Mouse (Mus musculus): ENCODE measurements at regions not wholly inside any gene's neighbourhood (a gene's known extent, or its start where the extent isn't known, plus 50 kb on each side); places are given as distances from the start of the nearest gene placed in this dataset.

GRCm38 (mm10) chr15:97468732-97469683 lies 221.9 kb upstream of the Amigo2 start:
- DNase-seq (ENCODE audit: low spot score) (no peak), ATAC-seq (ENCODE audit: extremely low read depth, insufficient number of reproducible peaks, low FRiP score, poor library complexity, severe bottlenecking) (no peak; the same call in 1 of the 2 replicates)
- peaks cover 34% of the 10 kb centered on the region for H3K9me3 ChIP-seq (replicated peaks)
- no peaks in the 10 kb centered on the region for H3K4me1 ChIP-seq (ENCODE audit: insufficient read depth, low read depth, low read length)
- H3K27me3 ChIP-seq (ENCODE audit: insufficient read depth, low read length): no peaks in the 10 kb centered on the region
- TF ChIP-seq TAL1 (conservative IDR thresholded peaks at IDR 0.05; ENCODE audit: low read depth, low read length): no peak
- no peak for TF ChIP-seq CTCF (IDR thresholded peaks at IDR 0.05; ENCODE audit: low read depth, low read length)
- TF ChIP-seq GATA2 (IDR thresholded peaks at IDR 0.05; ENCODE audit: borderline replicate concordance, low read depth, low read length): no peak
- TF ChIP-seq GATA1 (IDR thresholded peaks at IDR 0.05; ENCODE audit: borderline replicate concordance, low read length): no peak
- no peak for TF ChIP-seq POLR2AphosphoS5 (IDR thresholded peaks at IDR 0.05; ENCODE audit: insufficient replicate concordance, low read depth, low read length)
- no peaks in the 10 kb centered on the region for H3K36me3 ChIP-seq (replicated peaks)
- no peak overlapping the region for H3K4me3 ChIP-seq (ENCODE audit: low read depth, low read length)

- TF ChIP-seq CTCF (IDR thresholded peaks at IDR 0.05; ENCODE audit: low read depth, low read length) (no peak), GATA1 (IDR thresholded peaks at IDR 0.05; ENCODE audit: borderline replicate concordance, low read length) (no peak)
- ATAC-seq (ENCODE audit: extremely low read depth, insufficient number of reproducible peaks, low FRiP score, poor library complexity, severe bottlenecking) (no peak), DNase-seq (ENCODE audit: low spot score) (no peak)
- Histone ChIP-seq H3K4me3 (ENCODE audit: low read depth, low read length) (no peak overlapping the region), H3K4me1 (ENCODE audit: insufficient read depth, low read depth, low read length) (no peaks in the 10 kb centered on the region), H3K36me3 (replicated peaks) (no peaks in the 10 kb centered on the region), H3K9me3 (replicated peaks) (peaks cover 34% of the 10 kb centered on the region), H3K27me3 (ENCODE audit: insufficient read depth, low read length) (no peaks in the 10 kb centered on the region)
These were observed 220.8 kb upstream of the Amigo2 start for GRCm38 (mm10) chr15:97467781-97468485.

GRCm38 (mm10) chr15:97466906-97467465 lies 219.9 kb upstream of the Amigo2 start:
- no peak for TF ChIP-seq CTCF (IDR thresholded peaks at IDR 0.05; ENCODE audit: low read depth, low read length)
- TF ChIP-seq POLR2AphosphoS5 (IDR thresholded peaks at IDR 0.05; ENCODE audit: insufficient replicate concordance, low read depth, low read length): no peak
- no peak for TF ChIP-seq GATA2 (IDR thresholded peaks at IDR 0.05; ENCODE audit: borderline replicate concordance, low read depth, low read length)
- TF ChIP-seq TAL1 (conservative IDR thresholded peaks at IDR 0.05; ENCODE audit: low read depth, low read length): no peak
- TF ChIP-seq GATA1 (IDR thresholded peaks at IDR 0.05; ENCODE audit: borderline replicate concordance, low read length): no peak
- no peak for ATAC-seq (ENCODE audit: extremely low read depth, insufficient number of reproducible peaks, low FRiP score, poor library complexity, severe bottlenecking)
- no peaks in the 10 kb centered on the region for H3K4me1 ChIP-seq (ENCODE audit: insufficient read depth, low read depth, low read length)

GRCm38 (mm10) chr15:97466110-97466509 lies 219.0 kb upstream of the Amigo2 start:
- Histone ChIP-seq H3K9me3 (replicated peaks) (peaks cover 21% of the 10 kb centered on the region), H3K4me1 (ENCODE audit: insufficient read depth, low read depth, low read length) (no peaks in the 10 kb centered on the region), H3K27me3 (ENCODE audit: insufficient read depth, low read length) (no peaks in the 10 kb centered on the region), H3K4me3 (ENCODE audit: low read depth, low read length) (no peak overlapping the region), H3K36me3 (replicated peaks) (no peaks in the 10 kb centered on the region)
- TF ChIP-seq GATA1 (IDR thresholded peaks at IDR 0.05; ENCODE audit: borderline replicate concordance, low read length): no peak
- TF ChIP-seq TAL1 (conservative IDR thresholded peaks at IDR 0.05; ENCODE audit: low read depth, low read length): no peak
- no peak for TF ChIP-seq CTCF (IDR thresholded peaks at IDR 0.05; ENCODE audit: low read depth, low read length)
- no peak for TF ChIP-seq GATA2 (IDR thresholded peaks at IDR 0.05; ENCODE audit: borderline replicate concordance, low read depth, low read length)
- TF ChIP-seq POLR2AphosphoS5 (IDR thresholded peaks at IDR 0.05; ENCODE audit: insufficient replicate concordance, low read depth, low read length): no peak
- no peak for ATAC-seq (ENCODE audit: extremely low read depth, insufficient number of reproducible peaks, low FRiP score, poor library complexity, severe bottlenecking)
- no peak for DNase-seq (ENCODE audit: low spot score)

More at GRCm38 (mm10) chr15:97466906-97467465, 219.9 kb upstream of the Amigo2 start:
- no peaks in the 10 kb centered on the region for H3K36me3 ChIP-seq (replicated peaks)
- no peaks in the 10 kb centered on the region for H3K27me3 ChIP-seq (ENCODE audit: insufficient read depth, low read length)
- H3K9me3 ChIP-seq (replicated peaks): peaks cover 29% of the 10 kb centered on the region
- no peak overlapping the region for H3K4me3 ChIP-seq (ENCODE audit: low read depth, low read length)
- no peak for DNase-seq (ENCODE audit: low spot score)

- no peak for ATAC-seq (ENCODE audit: extremely low read depth, insufficient number of reproducible peaks, low FRiP score, poor library complexity, severe bottlenecking)
- Histone ChIP-seq H3K9me3 (replicated peaks) (peaks cover 18% of the 10 kb centered on the region), H3K36me3 (replicated peaks) (no peaks in the 10 kb centered on the region), H3K27me3 (ENCODE audit: insufficient read depth, low read length) (no peaks in the 10 kb centered on the region), H3K4me3 (ENCODE audit: low read depth, low read length) (no peak overlapping the region), H3K4me1 (ENCODE audit: insufficient read depth, low read depth, low read length) (no peaks in the 10 kb centered on the region)
- TF ChIP-seq GATA1 (IDR thresholded peaks at IDR 0.05; ENCODE audit: borderline replicate concordance, low read length) (no peak), POLR2AphosphoS5 (IDR thresholded peaks at IDR 0.05; ENCODE audit: insufficient replicate concordance, low read depth, low read length) (no peak), CTCF (IDR thresholded peaks at IDR 0.05; ENCODE audit: low read depth, low read length) (no peak), TAL1 (conservative IDR thresholded peaks at IDR 0.05; ENCODE audit: low read depth, low read length) (no peak), GATA2 (IDR thresholded peaks at IDR 0.05; ENCODE audit: borderline replicate concordance, low read depth, low read length) (no peak)
- no peak for DNase-seq (ENCODE audit: low spot score)
These were observed 218.3 kb upstream of the Amigo2 start for GRCm38 (mm10) chr15:97465366-97465765.

GRCm38 (mm10) chr15:97464737-97465136 lies 217.7 kb upstream of the Amigo2 start:
- DNase-seq (ENCODE audit: low spot score) (no peak), ATAC-seq (ENCODE audit: extremely low read depth, insufficient number of reproducible peaks, low FRiP score, poor library complexity, severe bottlenecking) (no peak)
- Histone ChIP-seq H3K4me3 (ENCODE audit: low read depth, low read length) (no peak overlapping the region), H3K27me3 (ENCODE audit: insufficient read depth, low read length) (no peaks in the 10 kb centered on the region), H3K36me3 (replicated peaks) (no peaks in the 10 kb centered on the region), H3K4me1 (ENCODE audit: insufficient read depth, low read depth, low read length) (no peaks in the 10 kb centered on the region), H3K9me3 (replicated peaks) (peaks cover 15% of the 10 kb centered on the region)
- TF ChIP-seq GATA1 (IDR thresholded peaks at IDR 0.05; ENCODE audit: borderline replicate concordance, low read length): no peak
- TF ChIP-seq GATA2 (IDR thresholded peaks at IDR 0.05; ENCODE audit: borderline replicate concordance, low read depth, low read length): no peak
- TF ChIP-seq TAL1 (conservative IDR thresholded peaks at IDR 0.05; ENCODE audit: low read depth, low read length): no peak
- no peak for TF ChIP-seq POLR2AphosphoS5 (IDR thresholded peaks at IDR 0.05; ENCODE audit: insufficient replicate concordance, low read depth, low read length)
- TF ChIP-seq CTCF (IDR thresholded peaks at IDR 0.05; ENCODE audit: low read depth, low read length): no peak
